Mouse (Mus musculus) megakaryocyte-erythroid progenitor cell, adult 5-6 weeks (primary cell): ENCODE results near the gene Olfr821. TPM values are rescaled to one million over a fixed set of nuclear protein-coding genes. Genes with fewer than 3 reads are reported as not detected.
"Not testable (repeated sequence)": the region's sequence is repeated elsewhere in the genome, so short reads cannot be mapped to it uniquely, and the experiment has no call there.

Experiments
- ATAC-seq: replicated peaks from 2 replicates; pipeline ENCODE4 v1.8.0; 2016; ENCODE audit warnings: mild to moderate bottlenecking, inconsistent platforms; ENCODE audit not compliant: severe bottlenecking, poor library complexity, low FRiP score, low TSS enrichment
- total RNA-seq, 2 experiments: library from RNA; stranded (forward) in 1 of 2; stranded (reverse) in 1 of 2; fragments of 200-1000, 215-1000 nt in 1 of 2; fragments of >200 nt in 1 of 2; fragmentation: Nextera tagmentation in 1 of 2; gene quantifications; 2 replicates each; pipeline ENCODE4 v1.2.3; 2014 to 2017

Gene Olfr821
- total RNA-seq (2014; fragmentation: Nextera tagmentation) (not detected in 2 replicates), total RNA-seq (2017) (not detected in 2 replicates)

DNA sequence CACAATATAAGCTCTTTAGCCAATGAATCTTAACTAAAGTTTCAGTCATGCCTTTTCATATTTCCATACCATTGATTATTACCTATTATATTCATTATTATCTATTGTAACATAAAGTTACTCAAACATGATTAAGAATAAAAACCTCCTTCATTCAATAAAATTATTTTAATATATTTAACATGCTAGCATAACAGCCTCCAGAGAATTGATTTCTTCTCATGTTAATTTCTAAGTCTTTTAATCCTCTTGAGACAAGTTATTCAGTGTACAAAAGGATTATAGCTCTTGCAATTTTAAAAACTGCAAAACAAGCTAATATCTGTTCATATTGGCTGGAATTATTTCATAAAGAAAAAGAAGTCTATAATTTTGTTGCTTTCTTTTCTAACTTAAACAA lies at the start of gene Olfr821:
Gene Olfr821 (plus strand): TSS at position 301 of the 400 bp plus-strand sequence.
- no peak for ATAC-seq

DNA sequence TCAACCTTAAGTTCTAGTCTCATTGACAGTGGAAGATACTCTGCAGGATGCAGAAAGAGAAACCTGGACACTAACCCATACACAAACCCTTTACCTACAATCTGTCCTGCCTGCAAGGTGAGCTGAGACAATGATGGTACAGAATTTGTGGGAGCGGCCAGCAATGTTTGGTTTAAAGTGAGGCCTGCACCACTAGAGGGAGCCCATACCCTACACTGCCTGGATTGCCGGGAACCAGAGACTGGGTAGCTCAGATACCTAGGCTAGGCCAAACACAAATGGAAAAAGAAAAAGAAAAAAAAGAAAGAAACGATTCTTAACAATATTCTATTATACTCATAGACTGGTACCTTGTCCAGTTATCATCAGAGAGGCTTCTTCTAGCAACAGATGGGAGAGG lies 48.3 kb upstream of the Olfr821 start:
- peak; percentile 90 for ATAC-seq

DNA sequence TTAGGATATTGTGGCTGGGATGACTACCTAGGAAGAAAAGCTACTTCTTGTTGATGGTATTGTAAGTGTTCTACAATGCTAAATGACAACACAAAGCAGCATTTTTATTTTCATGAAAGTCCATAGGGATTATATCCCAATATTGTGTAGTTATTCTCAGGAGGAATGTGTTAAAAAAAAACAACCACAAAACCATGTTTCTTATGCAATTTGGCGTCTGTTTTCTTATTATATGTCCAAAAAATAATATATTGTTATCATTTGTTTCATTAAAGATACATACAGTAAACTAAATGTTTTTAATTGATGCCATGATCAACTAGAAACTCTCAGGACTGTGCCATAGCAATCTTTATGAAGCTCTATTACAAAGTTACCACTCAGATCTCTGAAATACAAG lies 45.2 kb upstream of the Olfr821 start, which contains the start of gene Gm10310:
Gene Gm10310 (minus strand): TSS at position 101 of the 400 bp plus-strand sequence.
- not testable (repeated sequence) for ATAC-seq

DNA sequence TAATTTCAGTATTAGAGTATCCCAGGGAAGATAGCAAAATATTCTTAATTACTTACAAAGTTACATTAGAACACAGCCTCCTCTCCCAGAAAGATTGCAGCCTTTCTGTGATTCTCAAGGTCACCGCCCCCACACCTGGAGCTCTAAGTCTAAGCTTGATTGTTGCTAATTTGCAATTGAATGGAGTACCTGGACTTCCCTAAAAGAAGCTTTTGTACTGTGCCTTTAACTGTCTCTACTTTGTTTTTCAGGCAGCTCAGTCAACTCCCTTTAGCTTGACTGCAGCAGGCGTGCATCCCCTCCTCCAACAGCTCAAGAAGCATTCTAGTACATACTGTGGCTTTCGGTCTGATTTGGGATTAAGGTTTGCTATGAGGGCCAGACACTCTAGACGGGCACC lies 26.0 kb upstream of the Olfr821 start:
- not testable (repeated sequence) for ATAC-seq

DNA sequence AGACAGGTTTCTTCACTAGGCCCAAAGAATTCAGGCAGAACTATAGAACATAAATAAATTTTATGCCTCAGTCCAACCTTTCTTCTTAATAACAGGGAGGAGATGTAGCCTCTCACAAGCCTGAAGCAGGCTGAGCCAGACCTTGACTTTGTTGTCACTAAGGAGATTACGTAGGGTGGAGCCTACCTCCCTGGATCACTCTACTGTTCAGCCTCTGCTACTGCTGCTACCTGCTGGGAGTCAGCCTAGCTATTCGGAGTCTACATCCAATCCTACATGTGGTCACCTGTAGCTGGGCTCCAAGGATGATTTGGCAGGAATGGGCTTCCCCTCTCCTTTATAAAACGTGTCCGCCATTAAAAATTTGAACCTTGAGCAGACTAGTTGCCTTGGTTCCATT lies 24.8 kb upstream of the Olfr821 start:
- not testable (repeated sequence) for ATAC-seq

DNA sequence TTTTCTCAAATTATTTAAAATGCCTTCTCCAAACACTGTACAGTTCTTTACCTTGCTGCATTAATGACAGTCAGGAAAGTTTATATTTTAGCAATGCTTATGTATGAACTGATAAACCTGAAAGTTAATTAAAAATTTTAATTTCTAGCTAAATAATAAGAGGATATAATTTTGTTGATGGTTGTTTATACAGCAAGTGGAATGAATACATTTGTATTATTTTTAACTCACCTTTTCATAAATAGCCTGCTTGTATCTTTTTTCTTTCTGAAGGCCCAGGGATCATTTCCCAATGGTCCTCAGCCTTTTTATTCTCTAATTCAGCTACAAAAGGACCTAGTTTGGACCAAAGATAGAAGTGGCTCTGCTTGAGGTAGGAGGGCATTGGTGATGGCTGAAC lies 17.8 kb upstream of the Olfr821 start, which contains the start of gene Olfr820:
Gene Olfr820 (plus strand): TSS at position 301 of the 400 bp plus-strand sequence.
- no peak for ATAC-seq

DNA sequence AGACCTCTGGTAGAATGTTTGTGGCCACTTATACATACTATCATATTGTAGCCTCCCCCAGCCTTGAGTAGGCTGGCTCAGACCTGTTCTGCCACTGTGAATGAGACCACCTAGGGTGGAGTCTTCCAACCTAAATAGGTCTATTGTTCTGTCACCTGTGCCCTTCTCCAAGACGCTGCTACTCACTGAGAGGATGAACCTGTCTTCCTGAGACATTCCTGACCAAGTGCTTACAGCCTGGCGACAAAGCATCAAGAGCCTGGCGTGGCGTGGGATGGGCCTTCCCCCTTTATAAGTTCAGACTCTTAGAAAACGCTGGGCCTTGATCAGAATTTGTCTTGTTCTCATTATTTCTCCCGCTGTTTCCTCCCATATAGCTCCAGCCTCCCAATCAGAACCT lies 6.9 kb downstream of the Olfr821 start:
- ATAC-seq: no peak

DNA sequence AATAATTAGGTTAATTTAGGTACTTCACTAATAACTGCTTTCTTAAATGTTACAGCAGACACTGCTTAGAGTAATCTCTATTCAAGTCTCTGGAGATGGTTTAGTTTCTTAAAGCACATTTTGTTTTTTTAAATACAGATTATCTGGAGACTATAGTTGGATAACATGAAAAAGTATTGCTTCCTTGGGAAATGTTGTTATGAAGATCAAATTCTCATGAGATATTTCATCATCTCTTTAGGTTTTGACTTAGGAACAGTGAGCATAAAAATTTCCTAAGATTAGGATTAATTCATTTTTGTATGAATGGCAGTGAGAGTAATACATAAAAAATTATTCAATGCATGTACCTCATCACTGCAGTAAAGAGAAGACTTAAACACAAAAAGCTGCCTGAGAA lies 40.8 kb downstream of the Olfr821 start, which contains the start of gene Olfr822:
Gene Olfr822 (plus strand): TSS at position 301 of the 400 bp plus-strand sequence.
- ATAC-seq: no peak

Other genes starting within 250 kb of the Olfr821 start
- not detected in 2 replicates for gene Olfr810, start 235.4 kb upstream of the Olfr821 start, total RNA-seq (2014; fragmentation: Nextera tagmentation)
- gene Olfr810, start 235.4 kb upstream of the Olfr821 start, total RNA-seq (2017): not detected in 2 replicates
- gene Olfr811, start 226.0 kb upstream of the Olfr821 start, total RNA-seq (2014; fragmentation: Nextera tagmentation): not detected in 2 replicates
- gene Olfr811, start 226.0 kb upstream of the Olfr821 start, total RNA-seq (2017): not detected in 2 replicates
- not detected in 2 replicates for gene Olfr812, start 184.3 kb upstream of the Olfr821 start, total RNA-seq (2014; fragmentation: Nextera tagmentation)
- gene Olfr812, start 184.3 kb upstream of the Olfr821 start, total RNA-seq (2017): not detected in 2 replicates
- gene Olfr813, start 175.0 kb upstream of the Olfr821 start, total RNA-seq (2014; fragmentation: Nextera tagmentation): not detected in 2 replicates
- not detected in 2 replicates for gene Olfr813, start 175.0 kb upstream of the Olfr821 start, total RNA-seq (2017)
- gene Olfr814, start 150.5 kb upstream of the Olfr821 start, total RNA-seq (2014; fragmentation: Nextera tagmentation): not detected in 2 replicates
- gene Olfr814, start 150.5 kb upstream of the Olfr821 start, total RNA-seq (2017): not detected in 2 replicates
- not detected in 2 replicates for gene Olfr815, start 124.5 kb upstream of the Olfr821 start, total RNA-seq (2014; fragmentation: Nextera tagmentation)
- gene Olfr815, start 124.5 kb upstream of the Olfr821 start, total RNA-seq (2017): not detected in 2 replicates
- gene Olfr816, start 114.8 kb upstream of the Olfr821 start, total RNA-seq (2014; fragmentation: Nextera tagmentation): not detected in 2 replicates
- gene Olfr816, start 114.8 kb upstream of the Olfr821 start, total RNA-seq (2017): not detected in 2 replicates
- gene Olfr818, start 81.2 kb upstream of the Olfr821 start, total RNA-seq (2014; fragmentation: Nextera tagmentation): not detected in 2 replicates
- gene Olfr818, start 81.2 kb upstream of the Olfr821 start, total RNA-seq (2017): not detected in 2 replicates
- gene Olfr819, start 63.1 kb upstream of the Olfr821 start, total RNA-seq (2014; fragmentation: Nextera tagmentation): not detected in 2 replicates
- gene Olfr819, start 63.1 kb upstream of the Olfr821 start, total RNA-seq (2017): not detected in 2 replicates
- not detected in 2 replicates for gene Olfr247, start 54.2 kb upstream of the Olfr821 start, total RNA-seq (2014; fragmentation: Nextera tagmentation)
- gene Olfr247, start 54.2 kb upstream of the Olfr821 start, total RNA-seq (2017): not detected in 2 replicates
- gene Gm10310, start 45.3 kb upstream of the Olfr821 start, total RNA-seq (2014; fragmentation: Nextera tagmentation): not detected in 2 replicates
- gene Gm10310, start 45.3 kb upstream of the Olfr821 start, total RNA-seq (2017): not detected in 2 replicates
- not detected in 2 replicates for gene Olfr820, start 17.7 kb upstream of the Olfr821 start, total RNA-seq (2014; fragmentation: Nextera tagmentation)
- not detected in 2 replicates for gene Olfr820, start 17.7 kb upstream of the Olfr821 start, total RNA-seq (2017)
- not detected in 2 replicates for gene Olfr822, start 40.9 kb downstream of the Olfr821 start, total RNA-seq (2014; fragmentation: Nextera tagmentation)
- gene Olfr822, start 40.9 kb downstream of the Olfr821 start, total RNA-seq (2017): not detected in 2 replicates
- gene Olfr823, start 85.0 kb downstream of the Olfr821 start, total RNA-seq (2014; fragmentation: Nextera tagmentation): not detected in 2 replicates
- gene Olfr823, start 85.0 kb downstream of the Olfr821 start, total RNA-seq (2017): not detected in 2 replicates
- not detected in 2 replicates for gene Olfr824, start 99.7 kb downstream of the Olfr821 start, total RNA-seq (2014; fragmentation: Nextera tagmentation)
- gene Olfr824, start 99.7 kb downstream of the Olfr821 start, total RNA-seq (2017): not detected in 2 replicates
- not detected in 2 replicates for gene Olfr825, start 136.4 kb downstream of the Olfr821 start, total RNA-seq (2014; fragmentation: Nextera tagmentation)
- not detected in 2 replicates for gene Olfr825, start 136.4 kb downstream of the Olfr821 start, total RNA-seq (2017)
- gene Olfr826, start 153.8 kb downstream of the Olfr821 start, total RNA-seq (2014; fragmentation: Nextera tagmentation): not detected in 2 replicates
- not detected in 2 replicates for gene Olfr826, start 153.8 kb downstream of the Olfr821 start, total RNA-seq (2017)
- gene Olfr827, start 184.1 kb downstream of the Olfr821 start, total RNA-seq (2014; fragmentation: Nextera tagmentation): not detected in 2 replicates
- not detected in 2 replicates for gene Olfr827, start 184.1 kb downstream of the Olfr821 start, total RNA-seq (2017)
- not detected in 2 replicates for gene Neurod4, start 249.9 kb downstream of the Olfr821 start, total RNA-seq (2014; fragmentation: Nextera tagmentation)
- not detected in 2 replicates for gene Neurod4, start 249.9 kb downstream of the Olfr821 start, total RNA-seq (2017)